Mouse (Mus musculus): ENCODE measurements around the gene Gm20481. TPM values are rescaled to one million over a fixed set of nuclear protein-coding genes. Genes with fewer than 3 reads are reported as not detected.

Gene Gm20481
- polyA plus RNA-seq, 1 experiment: not detected

- DNase-seq: no peak
- Histone ChIP-seq H3K4me1 (replicated peaks; ENCODE audit: control insufficient read depth, insufficient read depth, low read length) (peaks cover 5% of the 10 kb centered on the region), H3K4me3 (ENCODE audit: control insufficient read depth, insufficient read depth, low read length) (no peak overlapping the region), H3K27me3 (ENCODE audit: control insufficient read depth, insufficient read depth, low read length) (no peaks in the 10 kb centered on the region; the same call in 1 of the 2 replicates), H3K36me3 (ENCODE audit: control insufficient read depth, insufficient read depth, low read length) (no peaks in the 10 kb centered on the region), H3K27ac (ENCODE audit: control insufficient read depth, insufficient read depth, low read length) (no peak overlapping the region)
- WGBS: 50% methylated on average over 10 of the region's 10 CpGs
- no peak for TF ChIP-seq CTCF (IDR thresholded peaks at IDR 0.05; ENCODE audit: borderline replicate concordance, control insufficient read depth, extremely low read depth, insufficient read depth, low read length, poor library complexity)
- no peak for TF ChIP-seq POLR2A (IDR thresholded peaks at IDR 0.05; ENCODE audit: control insufficient read depth, extremely low read depth, insufficient read depth, low read length, poor library complexity)
Measured at GRCm38 (mm10) chr17:34950514-34951455, 18.9 kb upstream of the Gm20481 start.

GRCm38 (mm10) chr17:34951636-34952377, 17.9 kb upstream of the Gm20481 start:
- WGBS: under 1% methylated on average over 29 of the region's 29 CpGs
- DNase-seq: no peak
- TF ChIP-seq POLR2A (IDR thresholded peaks at IDR 0.05; ENCODE audit: control insufficient read depth, extremely low read depth, insufficient read depth, low read length, poor library complexity) (no peak), CTCF (IDR thresholded peaks at IDR 0.05; ENCODE audit: borderline replicate concordance, control insufficient read depth, extremely low read depth, insufficient read depth, low read length, poor library complexity) (0 out of 2 replicates have a peak, but pooled peaks have one; percentile 33)
- H3K36me3 ChIP-seq (ENCODE audit: control insufficient read depth, insufficient read depth, low read length): no peaks in the 10 kb centered on the region
- H3K4me1 ChIP-seq (replicated peaks; ENCODE audit: control insufficient read depth, insufficient read depth, low read length): peaks cover 5% of the 10 kb centered on the region
- peak overlapping the region; percentile 99 for H3K4me3 ChIP-seq (ENCODE audit: control insufficient read depth, insufficient read depth, low read length)
- H3K27ac ChIP-seq (ENCODE audit: control insufficient read depth, insufficient read depth, low read length): 0 out of 2 replicates have a peak overlapping the region, but pooled peaks have one; percentile 6
- no peaks in the 10 kb centered on the region; the same call in 1 of the 2 replicates for H3K27me3 ChIP-seq (ENCODE audit: control insufficient read depth, insufficient read depth, low read length)

GRCm38 (mm10) chr17:34952378-34953040, 17.2 kb upstream of the Gm20481 start:
- Histone ChIP-seq H3K36me3 (ENCODE audit: control insufficient read depth, insufficient read depth, low read length) (no peaks in the 10 kb centered on the region), H3K4me1 (replicated peaks; ENCODE audit: control insufficient read depth, insufficient read depth, low read length) (peaks cover 5% of the 10 kb centered on the region), H3K27me3 (ENCODE audit: control insufficient read depth, insufficient read depth, low read length) (no peaks in the 10 kb centered on the region; the same call in 1 of the 2 replicates), H3K4me3 (ENCODE audit: control insufficient read depth, insufficient read depth, low read length) (peak overlapping the region; percentile 99), H3K27ac (ENCODE audit: control insufficient read depth, insufficient read depth, low read length) (0 out of 2 replicates have a peak overlapping the region, but pooled peaks have one; percentile 6)
- under 1% methylated on average over 23 of the region's 23 CpGs for WGBS
- TF ChIP-seq CTCF (IDR thresholded peaks at IDR 0.05; ENCODE audit: borderline replicate concordance, control insufficient read depth, extremely low read depth, insufficient read depth, low read length, poor library complexity) (no peak), POLR2A (IDR thresholded peaks at IDR 0.05; ENCODE audit: control insufficient read depth, extremely low read depth, insufficient read depth, low read length, poor library complexity) (peak; percentile 79)
- DNase-seq: peak; percentile 74

- H3K27me3 ChIP-seq (ENCODE audit: control insufficient read depth, insufficient read depth, low read length): no peaks in the 10 kb centered on the region; the same call in 1 of the 2 replicates
Measured at GRCm38 (mm10) chr17:34953258-34953657, 16.5 kb upstream of the Gm20481 start.

GRCm38 (mm10) chr17:34953904-34954303, 15.8 kb upstream of the Gm20481 start:
- TF ChIP-seq CTCF (IDR thresholded peaks at IDR 0.05; ENCODE audit: borderline replicate concordance, control insufficient read depth, extremely low read depth, insufficient read depth, low read length, poor library complexity): no peak
- TF ChIP-seq POLR2A (IDR thresholded peaks at IDR 0.05; ENCODE audit: control insufficient read depth, extremely low read depth, insufficient read depth, low read length, poor library complexity): no peak
- WGBS: 95% methylated on average over 4 of the region's 4 CpGs
- Histone ChIP-seq H3K4me1 (replicated peaks; ENCODE audit: control insufficient read depth, insufficient read depth, low read length) (peaks cover 5% of the 10 kb centered on the region), H3K27ac (ENCODE audit: control insufficient read depth, insufficient read depth, low read length) (no peak overlapping the region), H3K27me3 (ENCODE audit: control insufficient read depth, insufficient read depth, low read length) (no peaks in the 10 kb centered on the region; the same call in 1 of the 2 replicates), H3K36me3 (ENCODE audit: control insufficient read depth, insufficient read depth, low read length) (no peaks in the 10 kb centered on the region), H3K4me3 (ENCODE audit: control insufficient read depth, insufficient read depth, low read length) (no peak overlapping the region)
- DNase-seq: no peak

More at GRCm38 (mm10) chr17:34953258-34953657, 16.5 kb upstream of the Gm20481 start:
- peaks cover 5% of the 10 kb centered on the region for H3K4me1 ChIP-seq (replicated peaks; ENCODE audit: control insufficient read depth, insufficient read depth, low read length)
- no peaks in the 10 kb centered on the region for H3K36me3 ChIP-seq (ENCODE audit: control insufficient read depth, insufficient read depth, low read length)
- no peak overlapping the region for H3K27ac ChIP-seq (ENCODE audit: control insufficient read depth, insufficient read depth, low read length)
- DNase-seq: no peak
- WGBS: 88% methylated on average over 3 of the region's 3 CpGs
- TF ChIP-seq CTCF (IDR thresholded peaks at IDR 0.05; ENCODE audit: borderline replicate concordance, control insufficient read depth, extremely low read depth, insufficient read depth, low read length, poor library complexity) (no peak), POLR2A (IDR thresholded peaks at IDR 0.05; ENCODE audit: control insufficient read depth, extremely low read depth, insufficient read depth, low read length, poor library complexity) (no peak)
- H3K4me3 ChIP-seq (ENCODE audit: control insufficient read depth, insufficient read depth, low read length): no peak overlapping the region

Data from thymus, adult 2 months (tissue).